Mouse (Mus musculus): Measurements from ENCODE around the gene Map6d1. TPM values are rescaled to one million over a fixed set of nuclear protein-coding genes. Genes with fewer than 3 reads are reported as not detected.
A peak's percentile ranks its signal among the peaks of the same experiment; 100 is the strongest.

Map6d1 gene
- polyA plus RNA-seq (2015; fragmentation: Nextera tagmentation; extraction: Ambion mirVana): 0.06 TPM in 2 replicates

DNA sequence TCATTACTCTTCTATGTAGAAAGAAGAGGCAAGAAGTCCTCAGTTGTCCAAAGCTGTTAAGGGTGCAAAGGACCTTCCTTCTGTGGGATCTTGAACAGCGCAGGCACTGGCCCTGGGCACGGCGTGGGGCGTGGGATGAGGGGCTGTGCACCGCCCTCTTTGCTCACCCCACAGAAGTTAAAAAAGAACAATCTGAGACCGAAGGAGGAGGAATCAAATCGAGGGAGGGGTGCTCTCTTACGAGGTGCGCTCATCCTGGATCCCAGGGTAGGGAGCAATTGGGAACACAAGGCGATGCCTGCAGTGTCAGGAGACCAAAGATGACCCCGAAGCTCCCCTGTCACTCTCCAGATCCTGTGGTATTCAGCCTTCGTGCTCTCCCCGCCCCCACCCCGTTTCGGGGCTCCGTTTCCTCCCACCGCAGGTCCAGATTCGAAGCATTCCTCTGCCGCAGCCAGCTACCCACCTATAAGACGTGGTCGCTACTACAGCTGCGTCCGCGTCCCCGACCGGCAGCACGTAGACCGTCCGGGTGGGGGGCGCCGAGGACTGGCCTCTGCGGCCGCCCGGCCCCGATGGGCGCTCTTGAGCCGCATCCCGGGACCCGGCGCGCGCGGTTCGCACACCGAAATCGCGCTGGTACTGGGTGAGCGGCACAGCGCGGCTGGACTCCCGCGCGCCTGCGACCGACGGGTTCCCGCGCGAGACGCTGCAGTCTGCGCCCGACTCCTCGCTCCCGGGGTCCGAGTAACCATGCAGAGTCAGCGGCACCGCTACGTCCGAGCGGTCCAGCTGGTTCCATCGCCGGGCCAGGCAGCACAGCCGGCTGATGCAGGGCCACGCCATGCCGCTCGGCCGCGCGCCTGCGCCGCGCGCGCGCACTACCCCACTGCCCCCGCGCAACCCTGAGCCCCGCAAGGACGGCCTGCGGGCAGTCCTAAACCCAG, at the start of gene Map6d1:
TSS of gene Map6d1 (minus strand) at position 891 of the 947 bp plus-strand sequence.
- Histone ChIP-seq H3K4me2 (peak within 1 kb of the TSS; percentile 75), H3K9ac (peak within 1 kb of the TSS; percentile 38), H3K27me3 (peaks cover 43% of the 10 kb centered on the region), H3K27ac (no peak within 1 kb of the TSS), H3K9me3 (replicated peaks) (no peaks in the 10 kb centered on the region), H3K4me3 (replicated peaks) (peak within 1 kb of the TSS; percentile 62), H3K4me1 (replicated peaks) (no peaks in the 10 kb centered on the region), H3K36me3 (no peaks in the 10 kb centered on the region)
- under 1% methylated on average over 90 of the region's 90 CpGs for WGBS (ENCODE audit: insufficient replicate concordance)
- ATAC-seq (ENCODE audit: low read depth): no peak
- no peak for DNase-seq

DNA sequence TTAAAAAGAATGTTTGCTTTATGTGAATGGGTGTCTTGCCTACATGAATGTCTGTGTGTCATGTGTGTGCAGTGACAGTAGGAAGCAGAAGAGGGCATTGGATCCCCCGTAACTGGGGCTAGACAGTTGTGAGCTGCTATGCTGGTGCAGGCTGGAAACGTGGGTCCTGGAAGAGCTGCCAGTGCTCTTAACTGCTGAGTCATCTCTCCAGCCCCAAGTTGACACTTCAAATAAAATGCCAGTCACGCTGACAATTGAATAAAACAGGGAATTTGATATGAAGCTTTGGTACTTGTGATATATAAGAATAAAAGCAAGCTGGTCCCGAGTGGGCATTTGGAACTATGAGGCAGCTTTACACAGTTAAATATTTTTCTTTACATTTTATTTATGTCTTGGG, 39.1 kb upstream of the Map6d1 start:
- no peak overlapping the region for H3K27ac ChIP-seq
- H3K36me3 ChIP-seq: peaks cover 62% of the 10 kb centered on the region
- H3K4me3 ChIP-seq (replicated peaks): no peak overlapping the region
- H3K9ac ChIP-seq: no peak overlapping the region
- WGBS (ENCODE audit: insufficient replicate concordance): 58% methylated on average over 4 of the region's 4 CpGs
- ATAC-seq (ENCODE audit: low read depth) (peak; percentile 54; the same call in 1 of the 2 replicates), DNase-seq (no peak)
- no peaks in the 10 kb centered on the region for H3K4me1 ChIP-seq (replicated peaks)
- no peak overlapping the region for H3K4me2 ChIP-seq
- no peaks in the 10 kb centered on the region for H3K27me3 ChIP-seq
- H3K9me3 ChIP-seq (replicated peaks): no peaks in the 10 kb centered on the region

DNA sequence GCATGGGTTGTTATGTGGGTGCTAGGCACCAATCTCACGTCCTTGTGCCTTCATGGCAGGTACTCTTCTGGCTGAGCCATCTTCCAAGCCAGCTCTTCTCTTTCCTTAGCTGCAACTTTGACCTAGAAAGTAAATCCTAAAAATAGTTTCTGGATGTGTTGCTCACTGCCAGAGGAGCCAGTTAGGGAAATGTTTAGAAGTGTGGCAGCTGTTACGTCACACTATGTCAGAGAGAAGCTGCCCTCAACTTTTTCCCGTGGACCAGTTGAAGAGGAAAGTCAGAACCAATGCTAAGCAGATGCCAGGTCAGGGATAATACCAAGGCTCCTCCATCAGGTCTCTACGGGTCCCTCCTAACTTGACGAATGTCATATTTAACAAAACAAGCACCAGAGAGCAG, 38.2 kb upstream of the Map6d1 start:
- 79% methylated on average over 5 of the region's 5 CpGs for WGBS (ENCODE audit: insufficient replicate concordance)

DNA sequence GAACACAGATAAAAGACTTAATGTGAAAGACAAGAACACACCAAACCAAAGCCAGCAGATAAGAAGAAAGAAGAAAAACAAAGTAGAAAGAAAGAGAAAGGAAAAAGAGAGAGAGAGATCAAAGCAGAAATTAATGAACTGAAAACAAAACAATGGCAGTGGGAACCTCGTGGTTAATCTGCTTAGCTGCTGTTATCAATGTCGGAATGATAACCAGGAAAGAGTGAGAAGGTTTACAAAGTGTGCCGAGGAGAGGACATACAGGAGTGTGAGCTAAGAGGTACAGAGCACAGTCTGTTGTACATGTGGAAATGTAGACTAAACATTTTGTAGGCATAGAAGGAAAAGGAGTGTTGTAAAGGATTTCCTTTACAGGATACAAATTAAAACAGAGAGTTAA, 31.8 kb upstream of the Map6d1 start:
- WGBS (ENCODE audit: insufficient replicate concordance): 19% methylated on average over 3 of the region's 3 CpGs
- H3K9ac ChIP-seq: no peak overlapping the region
- no peak overlapping the region for H3K4me2 ChIP-seq
- H3K36me3 ChIP-seq: no peaks in the 10 kb centered on the region
- DNase-seq (no peak), ATAC-seq (ENCODE audit: low read depth) (no peak)
- H3K27me3 ChIP-seq: no peaks in the 10 kb centered on the region
- no peaks in the 10 kb centered on the region for H3K9me3 ChIP-seq (replicated peaks)
- H3K27ac ChIP-seq: no peak overlapping the region
- H3K4me1 ChIP-seq (replicated peaks): no peaks in the 10 kb centered on the region
- no peak overlapping the region for H3K4me3 ChIP-seq (replicated peaks)

More for the DNA sequence above, 38.2 kb upstream of the Map6d1 start:
- no peak for ATAC-seq (ENCODE audit: low read depth)
- DNase-seq: no peak
- H3K36me3 ChIP-seq: peaks cover 54% of the 10 kb centered on the region
- no peak overlapping the region for H3K4me3 ChIP-seq (replicated peaks)
- H3K27me3 ChIP-seq: no peaks in the 10 kb centered on the region
- H3K9me3 ChIP-seq (replicated peaks): no peaks in the 10 kb centered on the region
- no peak overlapping the region for H3K4me2 ChIP-seq
- no peaks in the 10 kb centered on the region for H3K4me1 ChIP-seq (replicated peaks)
- H3K27ac ChIP-seq: no peak overlapping the region
- H3K9ac ChIP-seq: no peak overlapping the region

DNA sequence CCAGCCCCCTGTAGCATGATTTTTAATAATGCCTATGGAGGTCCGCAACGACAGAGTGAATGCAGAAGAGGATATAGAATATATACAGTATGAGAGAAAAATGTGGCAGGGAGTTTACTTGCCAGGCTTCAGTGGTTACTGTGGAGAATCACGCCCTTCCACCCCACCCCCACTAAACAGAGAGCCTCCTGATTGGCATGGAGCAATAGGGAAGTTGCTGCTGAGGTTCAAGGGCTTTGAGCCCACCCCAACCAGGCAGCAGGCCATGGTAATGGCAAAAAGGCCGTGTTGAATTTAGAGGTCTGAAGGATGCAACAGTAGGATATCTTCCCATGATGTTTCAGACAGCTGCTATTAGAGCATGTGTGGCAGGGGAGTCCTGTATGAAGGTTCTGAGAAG, 30.2 kb upstream of the Map6d1 start:
- Histone ChIP-seq H3K9me3 (replicated peaks) (no peaks in the 10 kb centered on the region), H3K36me3 (no peaks in the 10 kb centered on the region), H3K4me1 (replicated peaks) (no peaks in the 10 kb centered on the region), H3K27me3 (no peaks in the 10 kb centered on the region), H3K9ac (no peak overlapping the region), H3K4me3 (replicated peaks) (no peak overlapping the region), H3K27ac (no peak overlapping the region), H3K4me2 (no peak overlapping the region)
- ATAC-seq (ENCODE audit: low read depth) (no peak), DNase-seq (no peak)
- 53% methylated on average over 4 of the region's 4 CpGs for WGBS (ENCODE audit: insufficient replicate concordance)

DNA sequence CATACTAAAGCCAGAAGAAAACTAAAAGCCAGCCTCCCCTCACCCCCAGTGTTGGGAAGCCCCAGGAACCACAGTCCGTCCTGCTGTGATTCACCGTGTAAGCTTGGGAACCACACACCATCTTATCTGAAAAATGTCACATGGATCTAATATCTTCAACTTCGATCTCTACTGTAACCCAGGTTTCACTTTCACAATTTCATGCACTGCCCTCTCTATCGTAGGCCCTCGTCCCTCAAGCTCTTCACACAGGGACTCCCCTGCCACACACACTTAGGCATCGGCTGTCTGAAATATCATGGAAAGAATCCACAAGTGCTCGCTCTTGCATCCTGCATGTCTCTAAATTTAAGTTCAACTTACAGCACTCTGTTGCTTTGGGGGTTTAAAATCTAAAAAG, 23.9 kb upstream of the Map6d1 start:
- no peaks in the 10 kb centered on the region for H3K4me1 ChIP-seq (replicated peaks)
- DNase-seq (no peak), ATAC-seq (ENCODE audit: low read depth) (no peak)
- H3K36me3 ChIP-seq: no peaks in the 10 kb centered on the region
- no peak overlapping the region for H3K9ac ChIP-seq
- H3K27me3 ChIP-seq: no peaks in the 10 kb centered on the region
- no peak overlapping the region for H3K27ac ChIP-seq
- H3K4me2 ChIP-seq: no peak overlapping the region
- WGBS (ENCODE audit: insufficient replicate concordance): 58% methylated on average over 7 of the region's 7 CpGs
- no peak overlapping the region for H3K4me3 ChIP-seq (replicated peaks)
- H3K9me3 ChIP-seq (replicated peaks): no peaks in the 10 kb centered on the region

DNA sequence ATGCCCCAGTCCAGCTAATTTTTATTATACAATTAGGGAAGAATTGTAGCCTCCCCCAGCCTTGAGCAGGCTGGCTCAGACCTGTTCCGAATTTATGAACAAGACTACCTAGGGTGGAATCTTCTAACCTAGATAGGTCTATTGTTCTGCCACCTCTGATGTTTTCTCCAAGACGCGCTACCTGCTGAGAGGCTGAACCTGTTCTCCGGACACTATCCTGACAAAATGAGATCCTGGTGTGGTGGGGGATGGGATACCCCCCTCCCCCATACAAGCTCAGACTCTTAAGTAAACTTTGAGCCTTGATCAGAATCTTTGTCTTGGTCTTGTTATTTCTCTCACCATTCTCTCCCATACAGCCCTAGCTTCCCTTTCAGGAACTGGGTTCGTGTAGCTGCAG, 16.8 kb upstream of the Map6d1 start:
- no peak for DNase-seq
- 77% methylated on average over 5 of the region's 5 CpGs for WGBS (ENCODE audit: insufficient replicate concordance)
- Histone ChIP-seq H3K36me3 (no peaks in the 10 kb centered on the region), H3K27me3 (no peaks in the 10 kb centered on the region), H3K4me2 (no peak overlapping the region), H3K27ac (no peak overlapping the region), H3K9ac (no peak overlapping the region), H3K4me3 (replicated peaks) (no peak overlapping the region), H3K4me1 (replicated peaks) (no peaks in the 10 kb centered on the region), H3K9me3 (replicated peaks) (no peaks in the 10 kb centered on the region)
- no peak for ATAC-seq (ENCODE audit: low read depth)

DNA sequence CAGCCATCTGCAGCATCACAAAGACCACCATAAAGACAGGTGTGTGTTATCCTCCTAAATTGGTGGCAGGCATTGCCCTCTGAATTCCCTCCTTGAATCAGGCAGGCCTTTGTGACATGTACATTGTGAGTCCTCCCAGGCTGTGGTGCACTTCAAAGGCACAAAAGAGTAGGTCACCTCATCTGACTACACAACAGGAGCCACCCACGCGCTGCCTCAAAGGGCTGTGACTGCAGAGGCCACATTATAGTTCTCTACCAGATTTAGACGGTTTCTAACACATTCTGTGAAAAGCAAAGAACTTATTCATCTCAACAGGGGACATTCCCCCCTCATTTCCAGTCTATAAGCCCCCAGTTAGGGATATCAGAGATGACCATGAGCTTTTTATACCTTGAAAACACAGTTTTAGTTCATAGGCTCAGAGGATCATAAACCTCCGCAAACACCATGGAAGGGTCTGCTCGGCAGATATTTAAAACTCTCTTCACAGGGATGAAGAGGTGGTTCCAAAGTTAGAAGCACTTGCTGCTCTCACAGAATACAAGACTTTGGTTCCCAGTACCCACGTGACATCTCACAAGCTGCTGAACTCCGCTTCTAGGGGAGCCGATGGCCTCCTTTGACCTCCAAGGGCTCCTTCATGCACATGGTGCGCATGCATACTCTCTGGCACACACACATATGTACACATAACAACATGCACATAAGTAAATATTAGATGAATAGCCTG, 7.5 kb upstream of the Map6d1 start:
- Histone ChIP-seq H3K36me3 (no peaks in the 10 kb centered on the region), H3K9me3 (replicated peaks) (no peaks in the 10 kb centered on the region), H3K9ac (no peak overlapping the region), H3K4me3 (replicated peaks) (no peak overlapping the region), H3K27ac (no peak overlapping the region), H3K27me3 (no peaks in the 10 kb centered on the region), H3K4me2 (no peak overlapping the region), H3K4me1 (replicated peaks) (no peaks in the 10 kb centered on the region)
- DNase-seq: no peak
- WGBS (ENCODE audit: insufficient replicate concordance): 76% methylated on average over 9 of the region's 9 CpGs
- no peak for ATAC-seq (ENCODE audit: low read depth)

DNA sequence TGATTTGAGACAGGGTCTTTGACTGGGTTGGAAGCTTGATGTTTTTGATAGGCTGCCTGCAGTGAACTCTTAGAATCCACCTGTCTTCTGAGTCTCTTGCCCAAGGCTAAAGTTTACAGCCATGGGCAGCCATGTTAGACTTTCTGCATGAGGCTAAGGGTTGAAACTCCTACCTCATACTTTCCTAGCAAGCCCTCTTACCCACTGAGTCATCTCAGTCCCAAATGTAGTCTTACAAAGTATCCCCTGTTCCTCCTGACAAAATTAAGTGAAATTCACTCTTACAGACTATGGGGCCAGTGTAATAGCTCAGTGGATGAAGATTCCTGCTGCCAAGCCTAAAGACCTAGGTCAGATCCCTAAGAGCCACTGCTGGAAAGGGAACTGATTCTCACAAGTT, 5.9 kb upstream of the Map6d1 start:
- no peak overlapping the region for H3K4me3 ChIP-seq (replicated peaks)
- H3K9me3 ChIP-seq (replicated peaks): no peaks in the 10 kb centered on the region
- H3K9ac ChIP-seq: no peak overlapping the region
- no peak overlapping the region for H3K27ac ChIP-seq
- DNase-seq: no peak
- no peak overlapping the region for H3K4me2 ChIP-seq
- ATAC-seq (ENCODE audit: low read depth): no peak
- no peaks in the 10 kb centered on the region for H3K4me1 ChIP-seq (replicated peaks)
- H3K36me3 ChIP-seq: no peaks in the 10 kb centered on the region
- H3K27me3 ChIP-seq: peaks cover 7% of the 10 kb centered on the region

DNA sequence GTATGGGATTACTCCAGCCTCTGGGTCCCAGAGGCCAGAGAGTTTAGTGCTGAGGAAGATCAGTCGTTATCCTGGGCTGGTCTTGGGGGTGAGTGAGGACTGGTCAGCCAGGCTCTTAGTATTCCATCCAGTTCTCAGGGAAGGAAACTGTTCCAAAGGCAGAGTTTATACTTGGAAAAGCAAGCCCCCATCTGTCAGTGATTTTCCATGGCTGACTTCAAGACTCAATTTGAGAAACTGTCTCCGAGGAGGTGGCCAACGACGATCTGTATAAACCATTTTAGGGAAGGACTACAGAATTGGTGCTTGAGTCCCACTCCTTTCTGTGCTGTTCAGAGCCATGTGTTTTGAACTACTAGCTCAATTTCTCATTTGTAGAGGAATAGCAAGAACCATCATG, 2.5 kb downstream of the Map6d1 start:
- ATAC-seq (ENCODE audit: low read depth) (no peak), DNase-seq (no peak)
- Histone ChIP-seq H3K4me3 (replicated peaks) (no peak overlapping the region), H3K4me1 (replicated peaks) (no peaks in the 10 kb centered on the region), H3K4me2 (no peak overlapping the region), H3K9me3 (replicated peaks) (no peaks in the 10 kb centered on the region), H3K27me3 (peaks cover 43% of the 10 kb centered on the region), H3K27ac (no peak overlapping the region), H3K36me3 (0 out of 2 replicates have a peak, but pooled peaks cover under 1% of the 10 kb centered on the region), H3K9ac (no peak overlapping the region)
- 79% methylated on average over 4 of the region's 4 CpGs for WGBS (ENCODE audit: insufficient replicate concordance)

DNA sequence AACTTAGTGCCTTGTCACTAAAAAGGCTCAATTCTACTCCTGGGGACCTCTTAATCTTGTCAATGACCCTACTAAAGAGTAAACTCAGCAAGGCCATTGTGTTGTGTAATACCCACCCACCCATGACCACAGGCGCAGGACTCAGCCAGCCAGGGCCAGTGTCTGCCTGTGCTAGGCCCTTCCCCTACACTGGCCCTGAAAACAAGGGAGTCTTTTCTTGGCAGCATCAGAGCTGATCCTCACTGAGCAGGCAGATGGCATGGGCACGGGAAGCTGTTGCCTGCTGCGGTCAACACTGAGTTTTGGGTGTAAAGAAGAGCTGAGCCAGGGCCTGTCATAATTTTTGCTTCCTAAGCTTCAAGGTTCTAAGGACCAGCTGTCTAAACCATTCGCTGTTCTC, 3.7 kb downstream of the Map6d1 start:
- WGBS (ENCODE audit: insufficient replicate concordance): 64% methylated on average over 4 of the region's 4 CpGs
- H3K4me1 ChIP-seq (replicated peaks): no peaks in the 10 kb centered on the region
- no peak overlapping the region for H3K4me2 ChIP-seq
- 0 out of 2 replicates have a peak, but pooled peaks cover 4% of the 10 kb centered on the region for H3K36me3 ChIP-seq
- peaks cover 40% of the 10 kb centered on the region for H3K27me3 ChIP-seq
- no peak for DNase-seq
- no peak overlapping the region for H3K4me3 ChIP-seq (replicated peaks)
- H3K9ac ChIP-seq: no peak overlapping the region
- H3K9me3 ChIP-seq (replicated peaks): no peaks in the 10 kb centered on the region
- no peak overlapping the region for H3K27ac ChIP-seq
- ATAC-seq (ENCODE audit: low read depth): no peak
